Mouse (Mus musculus) mouse trophoblast stem cell (cell line): ENCODE measurements around the gene Golm1.

Experiments
- in situ Hi-C, 2 experiments: fragments of 300-500 bp; cut with MseI, MboI; formaldehyde crosslinking; loops; 2 replicates in 1 of 2; 3 replicates in 1 of 2; pipeline ENCODE4 v1.15.1; 2025

Golm1 gene

GRCm38 (mm10) chr13:59676316-59677229 is 962 bp upstream of the Golm1 start:
- in situ Hi-C loops: no loop called here

GRCm38 (mm10) chr13:59674761-59675150 is 855 bp downstream of the Golm1 start:
- in situ Hi-C loops: no loop called here

- in situ Hi-C loops: no loop called here
These were observed 1.4 kb downstream of the Golm1 start for GRCm38 (mm10) chr13:59674215-59674614.

- in situ Hi-C loops: no loop called here
These were observed 2.0 kb downstream of the Golm1 start for GRCm38 (mm10) chr13:59673597-59673996.

GRCm38 (mm10) chr13:59672248-59672647 is 3.4 kb downstream of the Golm1 start:
- in situ Hi-C loops: no loop called here

- in situ Hi-C loops: no loop called here
These were observed 4.1 kb downstream of the Golm1 start for GRCm38 (mm10) chr13:59671521-59671920.

- in situ Hi-C loops: no loop called here
These were observed 5.7 kb downstream of the Golm1 start for GRCm38 (mm10) chr13:59669946-59670345.

- in situ Hi-C loops: no loop called here
These were observed 7.0 kb downstream of the Golm1 start for GRCm38 (mm10) chr13:59668501-59669093.

- in situ Hi-C loops: no loop called here
These were observed 7.8 kb downstream of the Golm1 start for GRCm38 (mm10) chr13:59667763-59668162.

GRCm38 (mm10) chr13:59663939-59664712 is 11.5 kb downstream of the Golm1 start:
- in situ Hi-C loops: no loop called here

- in situ Hi-C loops: no loop called here
These were observed 13.6 kb downstream of the Golm1 start for GRCm38 (mm10) chr13:59661966-59662365.

GRCm38 (mm10) chr13:59661387-59661786 is 14.2 kb downstream of the Golm1 start:
- in situ Hi-C loops: no loop called here

GRCm38 (mm10) chr13:59660371-59660770 is 15.2 kb downstream of the Golm1 start:
- in situ Hi-C loops: no loop called here

GRCm38 (mm10) chr13:59657781-59658180 is 17.8 kb downstream of the Golm1 start:
- in situ Hi-C loops: no loop called here

GRCm38 (mm10) chr13:59656975-59657388 is 18.6 kb downstream of the Golm1 start:
- in situ Hi-C loops: no loop called here

- in situ Hi-C loops: no loop called here
These were observed 19.2 kb downstream of the Golm1 start for GRCm38 (mm10) chr13:59656316-59656832.

- in situ Hi-C loops: no loop called here
These were observed 19.8 kb downstream of the Golm1 start for GRCm38 (mm10) chr13:59655718-59656315.

GRCm38 (mm10) chr13:59654465-59654864 is 21.1 kb downstream of the Golm1 start:
- in situ Hi-C loops: no loop called here

- in situ Hi-C loops: no loop called here
These were observed 22.5 kb downstream of the Golm1 start for GRCm38 (mm10) chr13:59653136-59653535.

- in situ Hi-C loops: no loop called here
These were observed 23.0 kb downstream of the Golm1 start for GRCm38 (mm10) chr13:59652651-59653050.

- in situ Hi-C loops: no loop called here
These were observed 25.8 kb downstream of the Golm1 start for GRCm38 (mm10) chr13:59649781-59650180.

- in situ Hi-C loops: no loop called here
These were observed 27.0 kb downstream of the Golm1 start for GRCm38 (mm10) chr13:59648598-59648997.
